Mouse (Mus musculus) cortical plate, adult 2 months (tissue): ENCODE measurements around the gene Lpin2. TPM values are rescaled to one million over a fixed set of nuclear protein-coding genes. Genes with fewer than 3 reads are reported as not detected.

ENCODE experiments used
- H3K27ac ChIP-seq: fragments of 200-500 bp; 2 replicates; pipeline ENCODE4 v1.5.1; 2012; ENCODE audit warnings: low read length, control low read depth, inconsistent platforms; ENCODE audit not compliant: insufficient read depth
- H3K4me1 ChIP-seq: fragments of 200-500 bp; 2 replicates; pipeline ENCODE4 v1.6.1; 2011; ENCODE audit warnings: low read length; ENCODE audit not compliant: control insufficient read depth, insufficient read depth
- H3K4me3 ChIP-seq: fragments of 200-500 bp; 2 replicates; pipeline ENCODE4 v1.5.1; 2011; ENCODE audit warnings: mild to moderate bottlenecking, low read length, control low read depth; ENCODE audit not compliant: insufficient read depth
- CTCF ChIP-seq: fragments of 200-500 bp; IDR thresholded peaks from 2 replicates; pipeline ENCODE4 v1.5.1; 2011; ENCODE audit warnings: mild to moderate bottlenecking, control low read depth, low read length; ENCODE audit not compliant: insufficient read depth; ENCODE audit errors: extremely low read depth
- POLR2A ChIP-seq: fragments of 200-500 bp; IDR thresholded peaks from 2 replicates; pipeline ENCODE4 v1.6.1; 2011; ENCODE audit warnings: mild to moderate bottlenecking, low read length, control low read depth; ENCODE audit not compliant: insufficient read depth; ENCODE audit errors: extremely low read depth
- polyA plus RNA-seq: library from polyadenylated mRNA; depleted of rRNA; stranded (reverse); fragments of >200 nt; gene quantifications from 2 replicates; pipeline ENCODE4 v1.2.3, GENCODE M21; 2012; rRNA removed

Gene Lpin2
- 33.9 and 36.5 TPM in 2 replicates for polyA plus RNA-seq

DNA sequence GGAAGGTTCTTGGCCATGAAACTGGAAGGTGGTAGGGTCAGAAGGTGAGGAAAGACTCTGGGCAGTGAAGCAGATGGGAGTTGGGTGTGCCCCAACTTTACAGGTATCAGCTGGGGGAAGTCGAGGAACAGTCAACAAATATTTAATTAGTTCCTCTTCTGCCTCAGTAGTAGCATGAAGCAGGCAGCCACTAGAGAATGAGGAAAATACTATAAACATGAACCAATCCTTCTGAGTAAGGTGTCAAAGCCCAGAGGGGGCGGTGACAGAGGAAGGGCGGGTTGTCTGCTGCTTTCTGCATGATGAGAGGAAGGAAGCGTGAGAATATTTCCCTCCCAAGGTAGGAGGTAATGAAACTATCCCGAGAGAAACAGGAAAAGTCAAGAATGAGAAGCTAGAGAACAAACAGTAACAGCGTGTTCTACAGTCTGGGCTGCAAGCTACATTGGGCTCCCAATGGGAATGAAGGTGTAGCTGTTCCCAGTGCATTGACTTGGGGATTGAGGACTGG is at the start of gene Lpin2:
Lpin2 (plus strand) TSS at position 350 of the 511 bp plus-strand sequence.
- H3K4me3 ChIP-seq = peak within 1 kb of the TSS; percentile 65
- no peak for TF ChIP-seq CTCF
- TF ChIP-seq POLR2A = no peak
- peak within 1 kb of the TSS; percentile 30; the same call in 1 of the 2 replicates for H3K27ac ChIP-seq
- peaks cover 1% of the 10 kb centered on the region; the same call in 1 of the 2 replicates for H3K4me1 ChIP-seq

GRCm38 (mm10) chr17:71132856-71133439 is 49.4 kb upstream of the Lpin2 start:
- H3K4me3 ChIP-seq = no peak overlapping the region
- no peak overlapping the region for H3K27ac ChIP-seq
- TF ChIP-seq POLR2A (no peak), CTCF (no peak)
- H3K4me1 ChIP-seq = no peaks in the 10 kb centered on the region; the same call in 1 of the 2 replicates

DNA sequence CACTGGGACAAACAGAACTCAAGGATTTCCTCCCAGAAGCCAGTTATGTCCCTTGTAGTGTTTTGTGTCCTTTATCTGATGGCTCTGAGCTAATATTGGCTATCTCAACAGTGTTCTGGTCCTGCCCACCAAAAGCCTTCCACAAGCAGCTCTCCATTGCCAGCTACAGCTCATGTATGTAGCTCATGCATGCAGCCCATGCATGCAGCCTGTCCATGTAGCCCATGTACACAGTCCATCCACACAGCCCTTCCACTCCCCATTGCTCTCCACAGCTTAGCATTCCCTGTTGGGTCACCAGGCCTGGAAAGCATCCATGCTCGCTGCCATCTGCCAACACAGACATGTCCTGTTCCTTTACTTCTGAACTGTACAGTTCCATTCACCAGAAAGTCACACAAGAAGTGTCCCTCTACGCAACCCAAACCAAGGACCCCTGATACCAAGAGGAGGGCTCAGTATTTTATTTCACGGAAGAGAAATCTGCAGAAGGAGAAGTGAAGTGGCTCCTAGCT is 47.9 kb upstream of the Lpin2 start:
- H3K4me1 ChIP-seq = peaks cover 1% of the 10 kb centered on the region
- no peak overlapping the region for H3K4me3 ChIP-seq
- H3K27ac ChIP-seq = no peak overlapping the region
- no peak for TF ChIP-seq CTCF
- TF ChIP-seq POLR2A = no peak

DNA sequence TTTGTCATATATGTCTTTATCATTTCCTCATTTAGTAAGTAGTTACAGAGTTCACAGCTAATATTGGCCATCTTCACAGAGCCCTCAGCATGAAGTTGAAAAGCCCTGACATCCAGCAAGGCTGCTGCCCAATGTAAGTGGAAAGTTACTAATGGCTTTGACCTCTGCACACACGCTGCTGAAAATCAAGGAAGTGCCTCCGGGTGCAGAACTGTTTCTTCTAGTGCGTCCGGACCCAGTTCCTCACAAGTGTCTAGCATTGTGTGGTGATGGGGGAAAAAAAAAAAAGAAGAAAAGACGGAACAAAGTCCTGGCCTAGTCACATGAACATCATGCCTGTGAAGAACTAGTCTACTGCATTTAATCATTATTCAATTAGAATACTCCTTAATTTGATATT is 47.3 kb upstream of the Lpin2 start:
- Histone ChIP-seq H3K27ac (no peak overlapping the region), H3K4me1 (peaks cover 1% of the 10 kb centered on the region), H3K4me3 (no peak overlapping the region)
- TF ChIP-seq POLR2A (no peak), CTCF (no peak)

GRCm38 (mm10) chr17:71135866-71136265 is 46.5 kb upstream of the Lpin2 start:
- H3K27ac ChIP-seq = no peak overlapping the region
- peaks cover 1% of the 10 kb centered on the region for H3K4me1 ChIP-seq
- no peak overlapping the region for H3K4me3 ChIP-seq
- TF ChIP-seq POLR2A = no peak
- TF ChIP-seq CTCF = no peak

DNA sequence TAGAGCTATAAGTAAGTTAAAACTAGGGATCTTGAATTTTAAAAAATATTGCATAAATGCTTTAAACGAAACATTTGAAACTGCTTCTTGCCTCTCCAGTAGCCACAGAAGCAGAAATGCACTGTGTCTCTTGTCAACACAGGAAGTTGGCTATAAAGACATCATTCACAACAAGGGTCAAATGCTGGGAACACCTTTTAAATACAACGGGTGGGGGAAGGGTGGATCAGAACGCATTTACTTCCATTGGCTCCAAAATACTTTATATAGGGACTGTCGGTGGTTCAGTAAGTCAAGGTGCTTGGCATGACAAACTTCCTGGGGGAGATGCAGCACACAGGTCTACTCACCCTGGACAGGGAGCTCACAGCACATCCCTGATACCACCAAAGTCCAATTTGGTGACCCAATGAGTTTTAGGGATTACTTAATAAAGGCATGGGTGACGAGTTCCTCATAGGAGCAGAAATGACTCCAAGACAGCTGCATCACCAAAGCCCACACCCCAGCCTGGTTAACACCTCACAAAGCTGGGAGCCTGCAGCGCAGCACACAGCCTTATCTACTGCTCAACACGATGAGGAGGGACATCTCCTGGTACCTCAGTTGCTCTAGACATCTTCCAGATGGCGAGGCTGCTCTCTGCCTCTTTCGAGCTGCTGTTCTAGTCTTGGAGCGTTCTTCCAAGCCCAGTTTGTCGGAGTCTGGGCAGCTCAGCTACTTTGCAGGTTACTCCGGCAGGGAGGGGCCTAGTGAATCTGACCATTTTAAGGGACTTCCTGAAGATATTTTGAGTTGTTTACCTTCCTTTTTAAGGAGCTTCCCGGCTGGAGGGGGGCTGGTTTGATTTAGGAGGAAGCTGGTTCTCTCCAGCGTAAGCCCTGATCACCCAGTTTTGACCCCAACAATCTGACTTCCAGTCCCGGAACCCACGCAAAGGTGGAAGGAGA is 45.7 kb upstream of the Lpin2 start:
- TF ChIP-seq CTCF = no peak
- no peak for TF ChIP-seq POLR2A
- H3K4me3 ChIP-seq = no peak overlapping the region
- H3K4me1 ChIP-seq = peaks cover 1% of the 10 kb centered on the region
- H3K27ac ChIP-seq = no peak overlapping the region

DNA sequence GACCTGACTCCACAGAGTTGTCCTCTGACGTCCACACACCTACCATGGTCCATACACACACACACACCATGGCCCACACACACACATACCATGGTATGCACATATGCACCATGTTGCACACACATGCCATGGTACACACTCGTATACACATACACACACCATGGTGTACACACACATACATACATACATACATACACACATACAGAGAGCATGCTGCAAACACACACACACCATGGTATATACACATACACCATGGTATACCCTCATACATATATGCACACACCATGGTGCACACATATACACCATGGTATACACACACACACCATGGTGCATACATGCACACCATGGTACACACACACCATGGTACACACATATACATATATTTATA is 45.0 kb upstream of the Lpin2 start:
- no peak overlapping the region for H3K4me3 ChIP-seq
- TF ChIP-seq CTCF (no peak), POLR2A (no peak)
- peaks cover 1% of the 10 kb centered on the region for H3K4me1 ChIP-seq
- no peak overlapping the region for H3K27ac ChIP-seq

DNA sequence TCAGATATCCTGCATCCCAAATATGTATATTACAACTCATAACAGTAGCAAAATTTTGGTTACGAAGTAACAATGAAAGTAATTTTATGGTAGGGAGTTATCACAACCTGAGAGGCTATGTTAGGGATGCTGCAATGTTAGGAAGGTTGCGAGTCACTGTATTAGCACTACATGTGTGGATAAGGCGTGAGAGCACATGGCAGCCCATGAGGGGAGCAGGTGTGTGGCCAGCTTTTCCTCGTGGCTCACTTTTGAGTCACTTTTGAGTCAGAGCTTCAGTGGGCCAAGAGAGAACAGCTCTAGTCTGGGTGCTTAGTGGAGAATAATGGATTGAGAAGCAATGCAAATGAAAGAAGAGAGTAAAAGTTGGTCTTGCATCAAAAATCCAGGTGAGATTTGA is 40.3 kb upstream of the Lpin2 start:
- no peak overlapping the region for H3K4me3 ChIP-seq
- H3K27ac ChIP-seq = no peak overlapping the region
- H3K4me1 ChIP-seq = peaks cover 3% of the 10 kb centered on the region
- no peak for TF ChIP-seq POLR2A
- no peak for TF ChIP-seq CTCF

GRCm38 (mm10) chr17:71143155-71143554 is 39.2 kb upstream of the Lpin2 start:
- H3K4me1 ChIP-seq = peaks cover 3% of the 10 kb centered on the region
- H3K27ac ChIP-seq = no peak overlapping the region
- no peak for TF ChIP-seq CTCF
- TF ChIP-seq POLR2A = no peak
- H3K4me3 ChIP-seq = no peak overlapping the region
